Mouse (Mus musculus) testis, adult 10 weeks (tissue): ENCODE results near the gene Uevld. TPM values are rescaled to one million over a fixed set of nuclear protein-coding genes. Genes with fewer than 3 reads are reported as not detected.

Experiments used
- polyA plus RNA-seq: library from polyadenylated mRNA; stranded (reverse); fragments of 350-450 nt; fragmentation: Illumina TruSeq; extraction: RNeasy Lipid Tissue Mini Kit (QIAGEN cat#74804); gene quantifications from one replicate; pipeline ENCODE4 v1.2.3, GENCODE M21; 2014; ENCODE audit warnings: low read depth, low replicate concordance

Uevld gene
- polyA plus RNA-seq, result 15.7 TPM

GRCm38 (mm10) chr7:46957831-46958691 is at the start of gene Uevld:
Gene Uevld (minus strand): TSS chr7:46958527.

GRCm38 (mm10) chr7:46983280-46983679 is 25.0 kb upstream of the Uevld start, which contains the start of gene Gm9999:
Gene Gm9999 (plus strand): TSS chr7:46983580.

GRCm38 (mm10) chr7:46919551-46920176 is 38.7 kb downstream of the Uevld start, which contains the start of gene Tsg101:
Gene Tsg101 (minus strand): TSS chr7:46919969.

Other genes with a start within 250 kb of the Uevld start
- 7.2 TPM for gene Saal1, start 247.8 kb downstream of the Uevld start, polyA plus RNA-seq
- gene Saa3, start 242.8 kb downstream of the Uevld start, polyA plus RNA-seq, result not detected
- 0.25 TPM for gene Saa4, start 225.9 kb downstream of the Uevld start, polyA plus RNA-seq
- 1.3 TPM for gene Saa1, start 215.5 kb downstream of the Uevld start, polyA plus RNA-seq
- not detected for gene Saa2, start 206.7 kb downstream of the Uevld start, polyA plus RNA-seq
- 23.2 TPM for gene Hps5, start 162.5 kb downstream of the Uevld start, polyA plus RNA-seq
- gene Gtf2h1, start 162.4 kb downstream of the Uevld start, polyA plus RNA-seq, result 238 TPM
- 370 TPM for gene Ldha, start 117.1 kb downstream of the Uevld start, polyA plus RNA-seq
- 3,731 TPM for gene Ldhc, start 97.3 kb downstream of the Uevld start, polyA plus RNA-seq
- 180 TPM for gene Tsg101, start 38.6 kb downstream of the Uevld start, polyA plus RNA-seq
- gene Gm9999, start 25.1 kb upstream of the Uevld start, polyA plus RNA-seq, result 361 TPM
- 14.4 TPM for gene Spty2d1, start 49.9 kb upstream of the Uevld start, polyA plus RNA-seq
- gene Tmem86a, start 92.1 kb upstream of the Uevld start, polyA plus RNA-seq, result 2.6 TPM
- not detected for gene Ptpn5, start 175.2 kb upstream of the Uevld start, polyA plus RNA-seq
- not detected for gene Mrgpra6, start 246.4 kb upstream of the Uevld start, polyA plus RNA-seq